Mouse (Mus musculus): ENCODE measurements at regions not wholly inside any gene's neighbourhood (a gene's known extent, or its start where the extent isn't known, plus 50 kb on each side); places are given as distances from the start of the nearest gene placed in this dataset.

DNA sequence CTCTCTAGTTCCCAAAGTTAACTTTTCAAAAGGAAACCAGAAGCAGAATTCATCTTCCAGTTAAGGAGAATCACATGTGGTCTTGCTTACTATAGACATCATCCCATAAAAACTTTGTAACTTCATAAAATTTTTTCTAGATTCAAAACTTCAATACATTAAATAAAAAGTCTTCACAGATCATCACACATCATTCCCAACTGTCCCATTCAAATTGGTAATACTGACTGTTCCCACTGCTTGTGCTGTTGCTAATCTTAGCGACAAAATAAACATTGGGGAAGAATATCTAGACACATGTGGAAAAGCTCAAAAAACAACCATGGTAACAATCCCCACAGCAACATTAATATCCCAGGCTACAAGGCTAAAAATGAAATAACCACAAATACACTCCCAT is 210.0 kb upstream of the Lrrn1 start:
- TF ChIP-seq CTCF (IDR thresholded peaks at IDR 0.05) (no peak), EP300 (IDR thresholded peaks at IDR 0.05) (no peak)
